Mouse (Mus musculus) lung, postnatal 25 days (tissue): Measurements from ENCODE around the gene Npas3.

Experiments used
- DNase-seq: peaks from one replicate; pipeline ENCODE4 v3.0.0; 2022; ENCODE audit warnings: low spot score

Npas3 gene

DNA sequence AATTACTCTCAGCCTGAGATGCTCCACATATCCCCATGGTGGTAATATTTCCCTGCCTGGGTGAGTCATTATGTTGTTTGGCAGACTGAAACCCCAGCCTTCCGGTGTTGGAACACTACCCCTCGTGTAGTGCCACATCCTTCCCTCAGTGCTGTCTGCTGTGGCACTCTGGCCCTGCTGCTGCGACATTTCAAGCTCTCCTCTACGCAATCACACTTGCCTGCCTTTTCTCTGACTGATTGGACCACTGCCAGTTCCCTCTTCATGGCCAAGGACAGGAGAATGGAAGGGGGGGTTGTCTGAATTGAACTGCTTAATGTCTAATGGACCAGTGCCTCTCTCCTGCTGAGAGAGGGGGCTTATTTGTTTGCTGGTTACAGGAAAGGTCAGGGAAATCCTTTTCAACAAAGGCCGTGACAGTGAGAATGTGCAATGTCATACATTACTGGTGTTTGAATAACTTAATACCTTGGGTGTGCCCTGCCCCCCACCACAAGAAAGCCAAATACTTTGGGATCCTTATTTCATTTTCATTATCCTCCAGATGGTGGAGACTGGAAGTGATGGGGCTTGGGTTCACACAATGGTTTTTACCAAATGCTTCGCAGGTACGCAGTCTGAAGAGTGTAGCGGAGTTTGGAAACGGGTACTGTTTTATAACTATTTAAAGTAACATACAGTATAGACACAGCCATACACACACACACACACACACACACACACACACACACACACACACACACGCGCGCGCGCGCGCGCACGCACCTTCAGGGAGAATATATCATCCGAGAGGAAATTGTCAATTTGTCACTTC lies 339.4 kb downstream of the Npas3 start:
- no peak for DNase-seq

- DNase-seq, result no peak
Observed at GRCm38 (mm10) chr12:53589446-53589961, 341.0 kb downstream of the Npas3 start.

- DNase-seq, result no peak
Observed at GRCm38 (mm10) chr12:53605661-53606060, 357.2 kb downstream of the Npas3 start.

DNA sequence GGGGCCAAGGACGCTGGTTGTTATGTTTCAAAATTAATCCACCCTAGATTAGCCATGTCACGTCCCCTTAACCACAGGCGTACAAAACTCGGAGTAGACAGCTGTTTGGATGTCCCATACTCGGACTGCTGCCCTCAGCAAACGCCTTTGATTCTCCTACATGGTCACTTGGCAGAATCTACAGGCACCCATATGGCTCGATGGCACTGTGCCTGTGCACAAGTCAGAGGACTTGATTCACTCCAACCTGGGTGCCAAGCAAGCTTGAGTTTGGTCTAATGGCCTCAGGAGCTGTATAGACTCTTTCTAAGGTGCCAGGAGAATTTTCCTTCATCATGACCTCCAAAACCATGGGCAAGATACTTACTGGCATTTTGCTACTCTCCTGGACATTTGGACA lies 363.6 kb downstream of the Npas3 start:
- no peak for DNase-seq

DNA sequence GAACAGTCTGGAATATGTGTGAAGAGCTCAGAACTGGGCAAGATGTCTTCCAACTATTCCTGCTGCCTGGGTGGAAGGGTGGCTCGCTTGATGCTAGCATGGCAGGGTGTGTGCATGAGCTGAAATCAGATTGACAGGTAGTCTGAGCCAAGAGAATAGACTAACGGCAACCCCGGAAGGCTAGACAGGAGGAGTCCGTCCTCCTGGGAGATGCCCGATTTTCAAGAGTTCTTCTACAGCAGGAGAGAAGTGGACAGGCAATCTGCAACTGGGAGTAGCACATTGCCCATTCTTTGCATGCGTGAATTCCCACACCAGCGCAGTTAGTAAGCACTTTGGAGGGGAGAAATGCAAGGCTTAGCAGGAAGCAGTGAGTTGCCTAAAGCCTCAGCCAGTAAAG lies 372.8 kb downstream of the Npas3 start:
- DNase-seq, result no peak

- DNase-seq, result no peak
Observed at GRCm38 (mm10) chr12:53623793-53624192, 375.3 kb downstream of the Npas3 start.

- no peak for DNase-seq
Observed at GRCm38 (mm10) chr12:53624379-53625021, 376.0 kb downstream of the Npas3 start.

DNA sequence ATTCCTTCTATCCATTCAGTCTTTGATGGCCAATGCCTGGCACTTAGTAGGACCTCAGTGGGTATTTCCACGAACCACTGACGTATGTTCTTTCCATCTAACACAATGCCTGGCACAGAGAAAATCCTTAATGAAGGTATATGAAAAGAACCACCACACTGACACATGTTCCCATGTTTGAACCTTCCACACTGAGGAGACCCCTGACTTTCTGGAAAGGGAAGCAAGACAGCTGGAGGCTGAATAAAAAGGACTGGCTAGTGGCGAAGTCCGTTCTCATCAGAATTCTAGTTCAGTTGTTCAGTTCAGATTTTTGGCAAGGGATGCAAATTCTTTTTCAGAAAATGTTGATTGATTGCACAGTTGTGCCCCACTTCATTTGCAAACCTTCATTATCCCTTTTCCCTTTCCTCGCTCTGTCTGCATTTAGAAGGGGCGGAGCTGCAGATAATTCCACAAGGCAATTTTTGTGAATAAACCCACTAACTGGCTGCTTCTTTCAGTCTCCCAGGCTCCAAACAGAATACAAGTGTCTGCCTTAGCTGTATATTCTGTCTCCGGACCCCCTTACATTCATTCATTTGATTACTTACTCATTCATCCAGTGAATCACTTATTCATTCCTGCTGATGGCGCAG lies 381.1 kb downstream of the Npas3 start:
- DNase-seq, result no peak

GRCm38 (mm10) chr12:53630607-53631006 lies 382.1 kb downstream of the Npas3 start:
- DNase-seq, result no peak

- DNase-seq, result no peak
Observed at GRCm38 (mm10) chr12:53631315-53632106, 383.0 kb downstream of the Npas3 start.

DNA sequence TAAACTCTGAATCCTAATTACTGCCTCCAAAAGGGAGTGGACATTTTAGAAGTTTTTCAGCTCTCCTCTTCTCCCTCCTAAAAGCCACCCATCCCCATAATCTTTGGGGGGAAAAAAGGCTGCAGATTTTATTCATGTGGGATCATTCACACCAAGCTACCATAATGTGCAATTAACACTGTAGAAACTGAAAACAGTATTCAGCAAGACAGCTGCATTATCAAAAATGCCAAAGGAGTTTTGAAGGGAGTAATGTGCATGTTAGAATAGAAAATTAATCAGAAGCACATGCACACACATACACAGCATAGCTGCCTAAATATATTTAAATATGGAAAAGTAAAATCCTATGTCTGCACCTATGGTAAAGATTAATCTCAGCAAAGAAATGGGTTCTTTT lies 390.1 kb downstream of the Npas3 start:
- no peak for DNase-seq

GRCm38 (mm10) chr12:53647282-53647681 lies 398.8 kb downstream of the Npas3 start:
- DNase-seq, result no peak

- no peak for DNase-seq
Observed at GRCm38 (mm10) chr12:53656301-53656700, 407.8 kb downstream of the Npas3 start.

- no peak for DNase-seq
Observed at GRCm38 (mm10) chr12:53664084-53664483, 415.6 kb downstream of the Npas3 start.

DNA sequence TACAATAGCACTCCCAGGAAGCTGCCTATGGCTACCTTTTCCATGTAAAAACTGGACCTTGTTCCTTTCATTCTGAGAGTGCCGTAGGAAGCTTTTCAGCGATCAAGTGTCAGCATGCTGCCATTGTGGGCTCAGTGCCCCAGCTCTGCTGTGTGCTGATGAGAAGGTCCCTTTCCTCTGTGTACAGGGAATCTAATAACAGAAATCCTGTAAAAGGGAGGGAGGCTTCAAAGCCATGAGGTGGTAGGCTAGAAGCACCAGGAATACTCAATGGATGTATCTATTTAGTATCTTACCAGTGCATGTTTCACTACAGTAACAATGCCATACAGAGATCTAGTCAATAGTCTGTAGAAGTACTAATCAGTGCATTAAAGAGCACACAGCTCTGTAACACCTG lies 423.4 kb downstream of the Npas3 start:
- DNase-seq, result no peak

- no peak for DNase-seq
Observed at GRCm38 (mm10) chr12:53677091-53677630, 428.7 kb downstream of the Npas3 start.

- no peak for DNase-seq
Observed at GRCm38 (mm10) chr12:53678166-53678565, 429.7 kb downstream of the Npas3 start.

- no peak for DNase-seq
Observed at GRCm38 (mm10) chr12:53679161-53679560, 430.7 kb downstream of the Npas3 start.

- DNase-seq, result no peak
Observed at GRCm38 (mm10) chr12:53680501-53680900, 432.0 kb downstream of the Npas3 start.

GRCm38 (mm10) chr12:53682036-53682435 lies 433.6 kb downstream of the Npas3 start:
- no peak for DNase-seq

DNA sequence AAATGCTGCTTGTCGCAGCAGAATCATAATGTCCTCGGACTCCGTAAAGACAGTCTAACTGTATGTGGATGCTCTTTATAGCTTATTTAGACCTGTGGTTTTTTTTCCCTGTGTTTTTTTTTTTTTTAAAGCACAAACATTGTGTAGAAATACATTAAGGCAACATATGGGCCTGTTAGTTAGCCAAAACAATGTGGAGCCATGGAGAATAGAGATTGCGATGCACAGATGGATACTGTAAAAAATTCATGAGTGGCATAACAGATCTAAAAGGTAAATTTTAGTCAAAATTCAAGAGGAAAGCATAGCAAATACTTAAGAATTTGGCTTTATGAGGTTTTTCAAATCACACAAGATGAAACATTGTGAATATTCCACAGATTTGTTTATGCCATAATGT lies 444.0 kb downstream of the Npas3 start:
- no peak for DNase-seq

- no peak for DNase-seq
Observed at GRCm38 (mm10) chr12:53694346-53694745, 445.9 kb downstream of the Npas3 start.
